Mouse (Mus musculus) megakaryocyte, embryonic 14.5 days (primary cell): Measurements from ENCODE around the gene Dmkn. TPM values are rescaled to one million over a fixed set of nuclear protein-coding genes. Genes with fewer than 3 reads are reported as not detected.
"Not testable (repeated sequence)": the region's sequence is repeated elsewhere in the genome, so short reads cannot be mapped to it uniquely, and the experiment has no call there.

Experiments
- H3K27me3 ChIP-seq: replicated peaks from 2 replicates; pipeline ENCODE3; 2012; ENCODE audit warnings: inconsistent platforms
- H3K36me3 ChIP-seq: replicated peaks from 2 replicates; pipeline ENCODE3; 2012; ENCODE audit warnings: low read length, inconsistent platforms, mixed read lengths
- H3K4me1 ChIP-seq: 2 replicates; pipeline ENCODE4 v1.6.1; 2012; ENCODE audit warnings: inconsistent platforms
- H3K4me3 ChIP-seq: replicated peaks from 2 replicates; pipeline ENCODE3; 2012; ENCODE audit warnings: moderate library complexity, mild to moderate bottlenecking, inconsistent platforms
- H3K9me3 ChIP-seq: 2 replicates; pipeline ENCODE4 v1.6.1; 2012; ENCODE audit warnings: inconsistent platforms
- FLI1 ChIP-seq: IDR thresholded peaks from 2 replicates; pipeline ENCODE4 v1.6.1; 2012; ENCODE audit warnings: low read length, inconsistent platforms, mixed read lengths
- GATA1 ChIP-seq: IDR thresholded peaks from 3 replicates; pipeline ENCODE4 v1.6.1; 2012; ENCODE audit warnings: mixed read lengths, low read length, inconsistent platforms, borderline replicate concordance
- polyA plus RNA-seq: library from polyadenylated mRNA; stranded (reverse); fragments of >175 nt; gene quantifications from 2 replicates; pipeline ENCODE4 v1.2.3, GENCODE M21; 2012; ENCODE audit warnings: low replicate concordance; ENCODE audit not compliant: insufficient read depth

Dmkn gene
- polyA plus RNA-seq, 1 experiment: not detected

DNA sequence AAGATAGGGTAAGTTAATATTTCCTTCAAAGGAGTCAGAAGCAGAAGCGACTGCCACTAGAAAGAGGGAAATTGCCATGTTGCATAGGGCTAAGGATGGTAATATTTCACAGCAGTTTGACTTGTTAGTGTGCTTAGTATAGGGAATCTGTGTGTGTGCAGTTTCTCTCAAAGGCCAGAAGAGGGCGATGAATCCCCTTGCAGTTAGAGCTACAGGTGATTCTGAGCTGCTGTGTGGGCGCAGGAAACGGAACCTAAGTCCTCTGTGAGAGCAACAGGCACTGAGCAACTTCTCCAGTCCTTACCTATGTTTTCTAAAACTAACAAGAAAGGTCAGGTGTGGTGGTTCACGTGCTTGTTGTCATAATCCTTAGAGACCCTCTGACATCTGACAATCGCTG is 46.8 kb downstream of the Dmkn start:
- Histone ChIP-seq H3K36me3 (peaks cover 5% of the 10 kb centered on the region), H3K27me3 (no peaks in the 10 kb centered on the region)
- TF ChIP-seq GATA1: no peak
- TF ChIP-seq FLI1: no peak

DNA sequence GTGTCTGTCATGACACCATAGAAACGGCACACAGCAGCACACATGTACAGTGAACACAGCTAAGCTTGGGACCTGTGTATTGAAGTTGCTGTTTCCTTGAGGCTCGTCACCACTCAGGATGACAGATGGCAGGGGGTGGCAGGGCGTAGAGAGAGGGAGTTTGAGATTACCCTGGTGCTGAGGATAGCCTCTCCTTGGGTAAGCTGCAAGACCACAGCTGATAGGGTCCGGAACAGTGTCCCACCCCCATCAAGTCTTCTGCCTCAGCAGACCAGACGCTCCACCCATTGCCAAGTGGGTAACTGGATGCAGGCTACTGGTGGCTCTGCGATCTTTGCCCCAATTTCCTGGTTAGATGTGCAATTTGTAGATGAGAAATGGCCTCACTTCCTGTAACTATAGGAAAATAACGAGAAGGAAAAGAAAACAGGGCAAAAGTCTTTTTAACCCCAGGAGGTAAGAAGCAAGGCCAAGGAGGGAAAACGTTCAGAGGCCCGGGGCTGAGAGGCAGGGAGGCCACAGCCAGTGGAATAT is 48.3 kb downstream of the Dmkn start:
- Histone ChIP-seq H3K4me3 (peak overlapping the region; percentile 88), H3K27me3 (no peaks in the 10 kb centered on the region), H3K36me3 (peaks cover 6% of the 10 kb centered on the region), H3K4me1 (peaks cover 77% of the 10 kb centered on the region), H3K9me3 (peaks cover 13% of the 10 kb centered on the region)
- TF ChIP-seq GATA1: no peak; the same call in 2 of the 3 replicates
- no peak for TF ChIP-seq FLI1

More for the DNA sequence above, 46.8 kb downstream of the Dmkn start:
- Histone ChIP-seq H3K4me3 (no peak overlapping the region), H3K4me1 (peaks cover 73% of the 10 kb centered on the region), H3K9me3 (peaks cover 19% of the 10 kb centered on the region)

DNA sequence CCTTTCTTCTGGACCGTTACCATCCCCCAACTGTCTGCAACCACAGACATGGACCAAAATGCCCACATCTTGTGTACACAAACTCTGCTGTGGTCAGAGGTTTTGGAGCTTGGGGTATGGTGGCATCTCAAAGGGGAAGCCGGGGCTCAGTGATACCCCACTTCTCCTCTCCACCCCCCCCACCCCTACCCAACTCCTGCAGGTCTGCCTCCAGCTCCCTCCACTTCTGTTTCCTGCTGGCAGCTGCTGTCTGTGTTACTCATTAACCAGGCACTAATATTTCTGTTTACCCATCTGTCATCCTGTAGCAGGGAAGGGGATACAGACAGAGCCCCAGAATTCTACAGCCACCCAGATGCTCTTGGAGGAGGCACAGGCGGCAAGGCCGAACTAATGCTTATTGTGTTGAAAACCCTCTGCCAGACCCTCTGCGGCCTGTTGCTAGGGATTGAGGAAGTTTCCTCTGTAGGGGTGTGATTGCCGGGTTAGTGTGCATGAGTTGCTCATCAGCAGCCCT is 48.8 kb downstream of the Dmkn start:
- peaks cover 6% of the 10 kb centered on the region for H3K36me3 ChIP-seq
- H3K4me3 ChIP-seq: peak overlapping the region; percentile 88
- TF ChIP-seq FLI1 (no peak), GATA1 (0 out of 3 replicates have a peak, but pooled peaks have one; percentile 33)
- no peaks in the 10 kb centered on the region for H3K27me3 ChIP-seq
- H3K9me3 ChIP-seq: peaks cover 12% of the 10 kb centered on the region
- H3K4me1 ChIP-seq: peaks cover 79% of the 10 kb centered on the region

DNA sequence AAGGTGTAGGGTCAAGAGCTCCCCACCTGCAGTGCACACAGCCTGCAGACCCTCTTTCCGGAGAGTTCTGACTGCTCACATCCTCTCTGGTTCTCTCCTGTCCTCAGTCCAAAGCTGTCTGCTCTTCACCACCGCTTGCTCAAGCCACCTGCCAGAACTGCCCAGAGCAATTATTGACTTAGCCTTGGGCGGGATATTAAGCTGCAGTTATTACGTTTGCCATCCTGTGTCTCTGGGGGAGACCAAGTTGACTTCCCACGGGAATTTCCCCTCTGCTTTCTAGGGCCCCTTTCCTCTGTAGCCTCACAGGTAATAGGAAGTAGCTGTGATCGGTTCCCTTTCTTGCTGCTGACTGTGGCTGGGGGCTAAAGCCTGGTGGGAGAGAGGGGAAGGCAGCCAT is 56.6 kb downstream of the Dmkn start:
- Histone ChIP-seq H3K4me1 (peaks cover 97% of the 10 kb centered on the region), H3K36me3 (peaks cover 18% of the 10 kb centered on the region), H3K27me3 (no peaks in the 10 kb centered on the region), H3K9me3 (no peaks in the 10 kb centered on the region), H3K4me3 (peak overlapping the region; percentile 86)
- TF ChIP-seq FLI1 (no peak), GATA1 (no peak)

DNA sequence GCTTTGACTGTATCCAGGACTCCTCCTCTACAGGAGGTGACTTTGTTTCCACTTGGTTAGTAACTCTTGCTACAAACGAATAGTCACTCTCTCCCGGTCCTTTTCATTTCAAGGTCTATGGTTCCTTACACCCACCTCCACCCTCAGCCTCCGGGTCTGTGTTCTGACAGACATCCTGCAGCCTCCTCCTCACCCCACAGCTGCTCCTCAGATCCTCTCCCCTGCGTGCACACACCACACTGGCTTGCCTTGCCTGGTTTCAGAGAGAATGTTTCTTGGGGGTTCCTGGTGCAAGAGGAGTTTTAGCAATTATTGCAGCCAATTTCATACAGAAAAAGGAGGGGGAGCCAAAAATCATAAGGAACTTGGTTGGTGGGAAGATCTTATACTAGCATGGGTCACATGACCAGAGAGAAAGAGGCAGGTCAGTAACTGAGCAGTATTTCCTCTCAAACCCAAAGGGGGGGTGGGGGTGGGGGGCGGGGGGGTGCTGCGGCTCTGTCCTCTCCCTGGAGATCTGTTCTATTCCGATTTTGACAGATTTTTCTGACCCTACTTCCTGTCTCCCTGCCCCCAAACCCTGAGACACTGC is 57.4 kb downstream of the Dmkn start:
- Histone ChIP-seq H3K27me3 (no peaks in the 10 kb centered on the region), H3K4me1 (peaks cover 96% of the 10 kb centered on the region), H3K9me3 (no peaks in the 10 kb centered on the region), H3K4me3 (peak overlapping the region; percentile 86), H3K36me3 (peaks cover 18% of the 10 kb centered on the region)
- TF ChIP-seq FLI1: no peak
- TF ChIP-seq GATA1: no peak

DNA sequence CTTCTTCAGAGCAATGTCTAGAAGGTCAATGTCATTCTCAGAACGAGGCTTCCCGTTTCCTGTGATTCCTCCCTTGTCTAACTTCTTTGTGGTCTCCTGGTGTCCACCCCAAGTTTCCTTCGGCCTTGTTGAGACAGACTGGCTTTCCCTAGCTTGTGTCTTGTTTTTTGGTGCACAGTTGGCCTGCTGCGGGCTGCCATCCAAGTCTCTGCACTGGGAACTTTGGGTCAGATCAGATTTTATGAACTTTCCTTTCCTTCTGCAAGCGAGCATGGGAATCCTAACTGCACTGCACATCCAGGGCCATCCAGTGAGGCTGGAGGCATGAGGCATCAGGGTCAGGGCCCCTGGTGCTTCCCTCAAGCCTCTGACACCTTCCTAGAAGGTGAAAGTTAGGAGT is 58.0 kb downstream of the Dmkn start:
- no peak for TF ChIP-seq GATA1
- TF ChIP-seq FLI1: no peak
- Histone ChIP-seq H3K9me3 (no peaks in the 10 kb centered on the region), H3K36me3 (peaks cover 15% of the 10 kb centered on the region), H3K4me3 (peak overlapping the region; percentile 79), H3K4me1 (peaks cover 96% of the 10 kb centered on the region), H3K27me3 (no peaks in the 10 kb centered on the region)

DNA sequence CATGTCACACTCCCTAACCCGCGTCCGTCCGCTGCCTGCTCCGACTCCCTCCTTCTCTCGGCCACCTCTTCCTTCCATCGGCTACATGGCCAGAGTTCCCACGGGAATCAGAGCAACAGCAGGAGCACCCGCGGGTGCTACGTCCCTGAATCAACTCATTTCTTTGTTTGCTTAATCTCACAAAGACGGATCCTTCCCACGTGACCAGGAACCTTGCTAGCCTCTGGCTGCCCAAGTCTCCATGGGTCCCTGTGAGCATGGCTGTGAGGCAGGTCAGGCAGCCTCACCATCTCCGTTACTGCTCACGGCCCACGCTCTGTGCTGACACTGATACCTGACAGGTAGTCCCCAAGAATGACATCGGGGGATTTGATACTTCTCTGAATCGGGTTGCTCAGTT is 60.1 kb downstream of the Dmkn start, which contains the start of gene Ffar2:
TSS of gene Ffar2 (minus strand) at position 101 of the 400 bp plus-strand sequence.
- Histone ChIP-seq H3K36me3 (peaks cover 19% of the 10 kb centered on the region), H3K9me3 (peaks cover 8% of the 10 kb centered on the region), H3K4me1 (peaks cover 90% of the 10 kb centered on the region), H3K4me3 (no peak within 1 kb of the TSS), H3K27me3 (no peaks in the 10 kb centered on the region)
- TF ChIP-seq GATA1 (no peak), FLI1 (no peak)

DNA sequence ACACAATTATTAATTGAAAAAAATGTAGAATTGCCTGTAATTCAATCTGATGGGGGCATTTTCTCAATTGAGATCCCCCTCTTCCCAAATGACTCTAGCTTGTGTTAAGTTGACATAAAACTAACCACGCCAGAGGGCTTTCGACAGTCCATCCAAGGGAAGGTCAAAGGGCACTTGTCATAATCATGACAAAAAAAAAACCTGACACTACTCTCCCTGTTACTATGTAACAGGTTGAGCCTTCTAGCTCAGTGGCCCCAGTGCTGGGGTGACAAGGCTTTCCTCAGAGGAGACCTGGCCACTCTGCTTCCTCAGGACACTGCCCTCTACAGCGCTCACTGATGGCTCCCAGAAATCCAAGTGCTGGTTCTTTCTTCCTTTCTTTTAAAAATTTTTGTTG is 60.8 kb downstream of the Dmkn start:
- peaks cover 87% of the 10 kb centered on the region for H3K4me1 ChIP-seq
- H3K4me3 ChIP-seq: no peak overlapping the region
- no peak for TF ChIP-seq FLI1
- TF ChIP-seq GATA1: no peak
- peaks cover 8% of the 10 kb centered on the region for H3K9me3 ChIP-seq
- no peaks in the 10 kb centered on the region for H3K27me3 ChIP-seq
- peaks cover 15% of the 10 kb centered on the region for H3K36me3 ChIP-seq

DNA sequence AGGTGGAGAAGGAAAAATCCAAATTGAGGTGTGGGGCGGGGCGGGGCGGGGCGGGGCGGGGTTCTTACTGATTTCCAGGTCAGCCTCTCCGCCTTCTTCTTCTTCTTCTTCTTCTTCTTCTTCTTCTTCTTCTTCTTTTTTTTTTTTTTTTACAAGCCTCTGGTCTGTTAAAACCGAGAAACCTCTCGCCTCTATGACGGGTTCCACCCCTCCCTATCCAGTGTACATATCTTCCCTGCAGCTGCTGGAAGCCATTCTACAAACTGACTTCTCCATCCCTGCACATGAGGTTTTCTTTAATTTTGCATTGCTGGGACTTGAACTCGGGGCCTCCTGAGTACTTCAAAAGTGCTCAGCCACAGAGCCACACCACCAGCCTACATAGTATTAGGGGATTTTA is 63.1 kb downstream of the Dmkn start:
- Histone ChIP-seq H3K9me3 (peaks cover 8% of the 10 kb centered on the region), H3K27me3 (no peaks in the 10 kb centered on the region), H3K36me3 (peaks cover 10% of the 10 kb centered on the region), H3K4me1 (peaks cover 77% of the 10 kb centered on the region), H3K4me3 (no peak overlapping the region)
- TF ChIP-seq GATA1 (no peak), FLI1 (no peak)

DNA sequence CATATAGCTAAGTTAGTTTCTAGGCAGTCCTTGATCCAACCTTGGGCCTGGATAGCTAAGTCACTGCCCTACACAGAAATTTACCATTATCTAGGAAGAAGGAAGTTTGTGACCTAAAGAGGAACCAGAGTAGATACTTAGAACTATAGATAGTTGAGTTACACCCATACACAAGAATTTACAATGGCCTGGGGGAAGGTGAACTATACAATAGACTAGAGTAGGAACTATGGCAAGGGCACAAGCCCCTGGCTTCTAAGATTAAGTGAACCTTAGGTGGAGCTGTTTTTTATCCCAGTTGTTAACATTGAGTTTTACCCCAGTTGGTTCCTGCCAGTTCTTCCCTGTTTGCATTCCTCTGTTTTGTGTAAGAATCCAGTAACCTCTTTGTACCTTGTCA is 65.3 kb downstream of the Dmkn start:
- not testable (repeated sequence) for H3K4me3 ChIP-seq, H3K9me3 ChIP-seq, H3K27me3 ChIP-seq, H3K36me3 ChIP-seq
- H3K4me1 ChIP-seq: peaks cover 68% of the 10 kb centered on the region

DNA sequence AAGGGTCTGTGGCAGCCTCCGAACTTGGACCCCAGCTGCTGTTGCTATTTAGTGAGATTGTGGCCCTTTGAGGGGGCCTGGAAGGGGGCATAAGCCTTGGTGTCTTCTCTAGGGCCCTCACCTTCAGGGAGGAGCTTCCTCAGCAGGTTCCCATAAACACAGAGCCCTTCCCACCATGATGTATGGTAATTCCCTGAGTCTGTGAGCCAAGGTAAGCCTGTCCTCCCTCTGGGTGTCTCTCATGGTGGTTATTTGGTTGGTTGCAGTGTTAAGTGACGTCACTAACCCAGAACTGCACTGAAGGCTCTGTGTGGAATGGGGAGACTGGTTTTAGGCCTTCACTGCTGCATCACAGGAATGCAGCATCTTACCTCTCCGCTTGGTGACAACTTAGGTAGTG is 65.9 kb downstream of the Dmkn start:
- no peak for TF ChIP-seq FLI1
- no peak for TF ChIP-seq GATA1
- Histone ChIP-seq H3K27me3 (no peaks in the 10 kb centered on the region), H3K36me3 (peaks cover 10% of the 10 kb centered on the region), H3K4me3 (no peak overlapping the region), H3K9me3 (peaks cover 8% of the 10 kb centered on the region), H3K4me1 (peaks cover 62% of the 10 kb centered on the region)

Other genes starting within 250 kb of the Dmkn start
- 12.9 and 43.1 TPM in 2 replicates for gene Arhgap33, start 228.7 kb upstream of the Dmkn start, polyA plus RNA-seq
- gene Hspb6, start 211.6 kb upstream of the Dmkn start, polyA plus RNA-seq: 6.0 and 17.2 TPM in 2 replicates
- 11.6 and 51.8 TPM in 2 replicates for gene Proser3, start 211.5 kb upstream of the Dmkn start, polyA plus RNA-seq
- gene Lin37, start 203.9 kb upstream of the Dmkn start, polyA plus RNA-seq: 49.3 and 62.3 TPM in 2 replicates
- gene U2af1l4, start 200.5 kb upstream of the Dmkn start, polyA plus RNA-seq: 52.8 and 64.1 TPM in 2 replicates
- 0.70 TPM in 1 of 2 replicates, not detected in the other for gene Gm49396, start 200.4 kb upstream of the Dmkn start, polyA plus RNA-seq
- gene Psenen, start 200.1 kb upstream of the Dmkn start, polyA plus RNA-seq: 21.1 and 77.9 TPM in 2 replicates
- gene Igflr1, start 198.3 kb upstream of the Dmkn start, polyA plus RNA-seq: 4.3 and 15.3 TPM in 2 replicates
- 20.0 and 47.0 TPM in 2 replicates for gene Kmt2b, start 175.0 kb upstream of the Dmkn start, polyA plus RNA-seq
- gene Zbtb32, start 164.8 kb upstream of the Dmkn start, polyA plus RNA-seq: 0.10 TPM in 1 of 2 replicates, not detected in the other
- 1.2 TPM in 1 of 2 replicates, not detected in the other for gene Upk1a, start 150.9 kb upstream of the Dmkn start, polyA plus RNA-seq
- gene Cox6b1, start 137.6 kb upstream of the Dmkn start, polyA plus RNA-seq: 82.5 and 197 TPM in 2 replicates
- 0.44 TPM in 1 of 2 replicates, not detected in the other for gene Etv2, start 127.9 kb upstream of the Dmkn start, polyA plus RNA-seq
- 261 and 484 TPM in 2 replicates for gene Rbm42, start 113.4 kb upstream of the Dmkn start, polyA plus RNA-seq
- gene Haus5, start 98.8 kb upstream of the Dmkn start, polyA plus RNA-seq: 2.3 and 13.7 TPM in 2 replicates
- not detected in 2 replicates for gene Pmis2, start 92.2 kb upstream of the Dmkn start, polyA plus RNA-seq
- gene 2200002J24Rik, start 64.8 kb upstream of the Dmkn start, polyA plus RNA-seq: not detected in 2 replicates
- gene Atp4a, start 51.5 kb upstream of the Dmkn start, polyA plus RNA-seq: 0.10 TPM in 1 of 2 replicates, not detected in the other
- 25.4 and 46.3 TPM in 2 replicates for gene Tmem147, start 34.2 kb upstream of the Dmkn start, polyA plus RNA-seq
- not detected in 2 replicates for gene Gapdhs, start 20.1 kb upstream of the Dmkn start, polyA plus RNA-seq
- 0.21 TPM in 1 of 2 replicates, not detected in the other for gene Sbsn, start 12.3 kb upstream of the Dmkn start, polyA plus RNA-seq
- gene Krtdap, start 24.1 kb downstream of the Dmkn start, polyA plus RNA-seq: not detected in 2 replicates
- gene Ffar2, start 60.0 kb downstream of the Dmkn start, polyA plus RNA-seq: 5.8 and 8.9 TPM in 2 replicates
- not detected in 2 replicates for gene Ffar3, start 92.4 kb downstream of the Dmkn start, polyA plus RNA-seq
- gene Ffar1, start 97.8 kb downstream of the Dmkn start, polyA plus RNA-seq: 0.16 TPM in 1 of 2 replicates, not detected in the other
- 0.03 TPM in 1 of 2 replicates, not detected in the other for gene Cd22, start 116.6 kb downstream of the Dmkn start, polyA plus RNA-seq
- 1.2 TPM in 1 of 2 replicates, not detected in the other for gene Mag, start 151.1 kb downstream of the Dmkn start, polyA plus RNA-seq
- gene Hamp2, start 160.9 kb downstream of the Dmkn start, polyA plus RNA-seq: not detected in 2 replicates
- gene Hamp, start 180.3 kb downstream of the Dmkn start, polyA plus RNA-seq: not detected in 2 replicates
- 122 and 127 TPM in 2 replicates for gene Usf2, start 193.0 kb downstream of the Dmkn start, polyA plus RNA-seq
- gene Lsr, start 209.7 kb downstream of the Dmkn start, polyA plus RNA-seq: 2.1 TPM in 1 of 2 replicates, not detected in the other
- gene Fam187b, start 210.0 kb downstream of the Dmkn start, polyA plus RNA-seq: not detected in 2 replicates